Mouse (Mus musculus) activated CD4-positive, CD25-positive, alpha-beta regulatory T cell, adult 4 months (primary cell): ENCODE results near the gene Ptprm. TPM values are rescaled to one million over a fixed set of nuclear protein-coding genes. Genes with fewer than 3 reads are reported as not detected.

ENCODE experiments used
- ATAC-seq: one replicate; pipeline ENCODE4 v1.8.0; 2017
- polyA plus RNA-seq, 2 experiments: library from polyadenylated mRNA; unstranded; fragments of 100-300 nt; shearing (Covaris generic); gene quantifications; one replicate each; pipeline ENCODE4 v1.2.1; 2017

Gene Ptprm
- polyA plus RNA-seq, 2 experiments from 2014 or later: not detected

DNA sequence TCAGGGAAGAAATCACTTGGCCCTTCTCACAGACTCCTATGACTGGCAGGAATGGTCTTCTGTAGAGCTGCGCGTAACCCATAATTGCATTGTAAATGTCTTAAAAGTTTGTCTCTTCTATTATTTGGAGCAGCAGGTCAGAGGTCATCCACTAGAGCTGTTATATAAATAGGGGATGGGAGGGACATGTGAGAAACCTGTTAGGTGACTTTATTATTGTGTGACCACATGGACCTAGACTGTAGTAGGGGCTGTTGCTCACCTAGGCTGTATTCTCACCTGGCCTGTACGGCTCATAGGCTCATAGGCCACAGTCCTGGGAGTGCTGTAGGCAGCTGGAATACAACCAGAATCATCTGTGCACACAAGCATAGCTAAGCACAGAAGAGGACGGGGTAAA lies 645.5 kb downstream of the Ptprm start:
- ATAC-seq: no peak

DNA sequence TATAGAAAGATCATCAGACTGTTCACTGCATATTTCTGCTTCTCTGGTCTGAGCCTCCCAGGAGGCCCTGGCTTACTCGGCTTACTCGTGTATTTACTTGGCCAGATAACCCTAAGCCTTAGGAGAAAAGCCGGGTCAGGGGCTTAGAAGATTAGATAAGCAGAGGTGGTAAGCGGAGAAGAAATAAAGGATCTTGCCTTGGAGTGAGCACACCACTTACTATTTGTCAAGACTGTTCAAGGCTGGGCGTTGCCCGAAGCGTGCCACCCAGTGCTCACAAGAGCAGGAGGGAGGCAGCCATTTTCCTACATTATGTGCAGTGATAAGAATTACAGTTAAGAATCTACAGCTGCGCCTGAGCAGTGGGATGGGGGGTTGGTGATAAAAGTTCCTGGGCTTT lies 646.6 kb downstream of the Ptprm start:
- ATAC-seq: no peak

DNA sequence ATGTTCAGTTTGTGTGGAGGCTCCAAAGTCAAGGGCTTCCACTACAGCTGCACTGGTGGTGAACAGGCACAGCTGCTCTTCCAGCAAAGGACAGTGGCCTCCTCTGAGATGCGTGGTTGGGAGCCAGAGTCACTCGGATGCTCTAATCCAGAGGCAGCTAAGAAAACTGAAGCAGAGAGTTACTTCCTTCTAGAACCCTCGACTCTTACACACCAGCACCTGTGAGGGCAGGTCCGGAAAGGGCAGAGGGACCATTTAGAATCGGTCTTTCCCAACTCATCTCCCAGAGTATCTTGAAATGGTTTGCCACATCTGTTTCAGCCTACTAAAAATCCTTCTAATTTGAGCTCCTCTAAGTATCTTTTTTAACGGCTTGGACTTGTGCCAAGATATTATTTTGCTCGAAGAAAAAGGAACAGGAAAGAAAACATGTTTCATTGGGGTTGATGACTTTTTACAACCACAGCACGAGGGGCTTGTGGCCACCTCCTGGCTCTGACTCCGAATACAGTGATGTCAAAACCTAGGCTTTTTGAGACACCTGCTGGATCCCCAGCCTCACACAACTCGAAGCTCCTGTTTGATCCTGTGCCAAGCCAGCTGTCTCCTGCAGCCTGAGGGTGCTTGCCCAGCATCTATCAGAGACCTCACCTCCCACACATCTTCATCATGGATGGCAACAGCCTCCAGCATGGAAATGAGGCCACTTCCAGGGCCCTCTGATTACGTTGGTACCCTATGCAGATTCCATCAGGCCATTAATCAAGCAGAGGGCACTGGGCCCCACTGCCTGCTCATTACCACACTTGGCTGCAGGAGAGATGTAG lies 652.7 kb downstream of the Ptprm start:
- ATAC-seq: no peak

DNA sequence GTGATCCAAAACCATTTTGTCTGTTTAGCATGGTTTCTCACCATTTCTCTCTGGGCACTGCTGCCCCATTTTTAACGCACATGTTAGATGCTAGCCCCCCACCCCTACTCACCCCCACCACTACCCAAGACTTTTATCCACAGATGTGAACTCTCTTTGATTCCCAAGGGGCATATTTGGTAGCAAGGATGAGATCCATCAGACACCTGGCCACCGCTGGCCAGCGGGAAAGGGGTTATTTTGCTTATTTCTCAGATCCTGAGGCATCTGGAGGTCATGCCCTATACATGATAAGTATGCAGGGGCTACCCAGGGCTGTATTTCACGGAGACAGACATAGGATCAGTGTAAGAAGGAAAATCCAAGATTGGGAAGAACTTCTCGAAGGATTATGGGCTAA lies 654.4 kb downstream of the Ptprm start:
- no peak for ATAC-seq

DNA sequence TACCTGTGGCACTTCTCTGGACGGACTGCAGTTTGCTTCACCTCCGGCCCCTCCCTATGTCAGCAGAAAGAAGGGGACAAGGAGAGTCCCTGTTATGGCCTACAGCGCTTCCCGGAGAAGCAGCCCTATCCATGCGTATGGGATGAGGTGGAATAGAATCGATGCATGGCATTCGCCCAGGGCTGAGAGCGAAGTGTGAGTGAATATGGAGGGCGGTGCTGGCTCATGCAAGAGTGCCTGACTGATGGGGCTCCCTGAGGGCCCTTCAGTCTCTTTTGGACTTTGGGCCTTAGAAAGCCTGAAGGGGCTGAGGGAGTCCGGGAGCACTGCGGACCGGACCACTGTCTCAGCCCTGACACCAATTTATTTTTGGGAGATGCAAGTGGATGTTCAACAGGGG lies 656.6 kb downstream of the Ptprm start:
- ATAC-seq: no peak

DNA sequence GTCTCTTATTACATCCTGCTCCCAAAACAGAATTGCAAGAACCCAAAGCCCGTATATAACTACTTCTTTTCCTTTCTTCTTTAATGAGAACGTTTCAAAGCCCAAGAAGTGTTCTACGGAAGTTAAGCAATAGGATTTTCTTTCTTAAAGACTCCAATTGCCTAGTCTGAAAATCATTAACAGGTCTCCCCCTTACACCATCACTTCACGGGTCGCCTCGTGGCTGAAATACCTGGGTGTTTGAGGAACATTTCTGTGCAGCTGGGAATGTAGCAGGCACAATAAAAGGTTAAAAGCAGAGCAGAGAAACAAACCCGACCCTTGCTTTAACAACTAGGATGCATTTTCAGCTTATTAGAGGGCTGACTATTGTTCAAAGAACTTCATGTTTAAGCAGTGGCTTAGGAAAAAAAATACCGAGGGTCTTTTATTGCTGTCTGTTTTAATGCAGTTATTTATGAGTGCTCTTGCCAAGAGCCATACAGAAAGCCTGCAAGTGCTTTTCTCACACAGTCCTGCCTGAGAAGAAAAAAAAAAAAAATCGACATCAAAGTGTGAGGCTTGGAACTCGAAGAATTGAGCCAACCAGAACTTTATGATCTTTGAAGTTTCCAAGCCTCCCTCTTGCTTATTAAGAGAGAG lies 657.6 kb downstream of the Ptprm start:
- ATAC-seq: no peak

DNA sequence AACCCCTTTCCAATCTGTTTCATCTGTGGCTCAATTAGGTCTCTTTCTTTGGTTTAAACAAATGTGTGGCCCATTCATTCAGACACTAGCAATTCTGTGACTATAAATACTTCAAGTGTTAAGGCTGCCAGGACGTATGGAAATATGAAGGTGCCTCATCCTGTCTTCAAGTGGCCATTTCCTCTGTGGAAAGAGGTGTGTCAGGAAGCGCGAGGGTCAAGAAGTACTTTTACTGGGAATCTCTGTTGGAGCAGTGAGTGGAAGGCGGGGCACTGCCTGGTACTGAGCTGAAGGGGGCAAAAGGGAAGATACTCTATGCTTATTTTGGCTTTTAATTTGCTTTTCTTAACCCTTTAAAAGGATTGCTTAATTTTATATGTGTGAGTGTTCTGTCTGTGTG lies 659.9 kb downstream of the Ptprm start:
- ATAC-seq: no peak

DNA sequence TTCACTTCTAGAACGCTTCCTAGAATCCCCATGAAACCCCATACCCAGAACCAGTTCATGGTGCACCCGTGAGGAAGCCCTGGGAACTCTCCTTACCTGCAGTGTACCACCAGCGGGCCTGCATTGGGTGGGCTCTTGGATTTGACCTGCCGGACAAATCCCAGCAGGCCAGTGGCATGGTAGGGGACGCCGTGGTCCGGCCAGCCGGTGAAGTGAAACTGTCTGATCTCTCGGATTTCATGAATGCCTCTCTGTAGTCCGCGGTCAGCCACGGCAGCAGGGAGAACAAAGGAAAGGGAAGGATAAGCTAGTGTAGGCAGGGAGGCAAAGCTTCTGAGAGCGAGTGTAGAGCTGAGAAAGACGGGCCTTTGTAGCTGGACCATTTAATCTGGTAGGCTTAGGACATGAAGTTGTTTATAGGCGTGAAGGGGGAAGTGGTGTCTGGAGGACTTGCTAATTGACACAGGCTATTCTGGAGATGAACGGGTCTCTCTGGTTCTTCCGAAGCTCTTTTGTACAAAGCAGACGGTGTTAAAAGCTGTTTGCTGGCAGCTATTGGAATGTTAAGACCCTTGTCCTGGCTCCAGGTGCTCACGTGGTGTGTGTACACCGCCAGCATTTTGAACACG lies 660.5 kb downstream of the Ptprm start:
- ATAC-seq: no peak

DNA sequence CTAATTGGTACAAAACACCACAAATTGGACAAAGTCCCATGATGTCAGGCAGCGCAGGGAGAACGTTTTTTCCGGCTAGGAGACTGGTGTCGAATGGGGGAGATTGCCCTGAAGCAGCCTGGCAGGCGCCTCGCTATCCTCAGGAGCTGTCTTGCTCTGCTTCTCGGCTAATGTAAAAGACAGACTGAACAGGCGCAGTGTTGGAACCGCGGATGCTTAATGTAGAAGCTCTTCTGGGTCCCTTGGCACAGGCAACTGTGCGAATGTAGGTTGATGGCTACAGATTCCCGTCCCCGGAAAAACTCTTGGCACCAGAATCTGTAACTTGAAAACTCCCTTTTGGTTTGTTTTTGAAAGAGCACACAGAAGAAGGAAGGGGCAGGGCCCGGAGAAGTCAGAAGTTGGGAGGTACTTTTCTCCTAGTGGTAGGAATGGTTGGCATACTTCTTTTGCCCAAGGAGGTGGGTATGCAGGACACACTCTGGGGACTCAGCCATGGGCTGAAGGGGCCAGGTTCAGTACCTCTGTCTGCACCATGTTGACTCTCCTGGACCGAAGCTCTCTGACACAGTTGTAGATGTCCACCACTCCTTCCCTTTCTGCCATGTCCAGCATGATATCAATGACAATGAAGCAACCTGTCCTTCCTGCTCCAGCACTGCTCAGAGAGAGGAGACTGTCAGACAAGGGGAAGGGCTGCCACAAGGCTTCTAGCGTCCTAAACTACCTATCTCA lies 661.1 kb downstream of the Ptprm start:
- no peak for ATAC-seq

DNA sequence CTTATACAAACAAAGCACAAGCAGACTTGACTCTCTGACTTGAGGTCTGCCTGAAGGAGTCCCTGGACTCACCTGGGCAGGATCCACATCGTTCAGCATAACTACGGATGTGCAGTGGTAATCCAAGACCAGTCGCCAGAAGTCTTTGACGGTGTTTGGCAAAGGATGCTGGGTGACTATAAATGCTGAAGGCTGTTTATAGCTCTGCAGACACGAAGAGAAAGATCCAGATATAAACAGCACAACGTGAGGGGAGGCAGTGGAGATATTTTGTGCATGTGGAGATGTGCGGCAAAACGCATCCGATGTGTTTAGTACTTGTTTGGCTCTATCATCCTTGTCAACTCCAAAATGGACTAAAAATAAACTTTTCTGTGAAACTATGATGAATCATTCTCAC lies 666.1 kb downstream of the Ptprm start:
- ATAC-seq: no peak

DNA sequence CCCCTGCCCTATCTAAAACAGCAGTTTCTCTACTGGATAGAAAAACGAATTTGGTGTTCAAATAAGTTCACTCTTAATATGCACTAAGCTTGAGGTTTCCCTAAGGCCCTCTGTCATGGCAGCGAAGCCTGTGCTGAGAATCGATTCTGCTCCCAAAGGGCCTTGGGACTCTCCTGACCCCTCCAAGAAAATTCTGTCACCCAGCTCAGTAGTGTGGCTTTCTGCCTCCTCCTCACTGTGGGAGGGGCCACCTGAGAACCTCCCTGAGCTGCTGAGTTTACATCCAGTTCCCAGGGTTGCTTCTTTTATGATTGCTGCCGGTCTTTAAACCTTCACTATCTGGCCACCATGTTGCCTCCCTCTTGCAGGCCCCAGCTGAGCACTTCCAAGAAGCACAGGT lies 666.7 kb downstream of the Ptprm start:
- ATAC-seq: no peak

DNA sequence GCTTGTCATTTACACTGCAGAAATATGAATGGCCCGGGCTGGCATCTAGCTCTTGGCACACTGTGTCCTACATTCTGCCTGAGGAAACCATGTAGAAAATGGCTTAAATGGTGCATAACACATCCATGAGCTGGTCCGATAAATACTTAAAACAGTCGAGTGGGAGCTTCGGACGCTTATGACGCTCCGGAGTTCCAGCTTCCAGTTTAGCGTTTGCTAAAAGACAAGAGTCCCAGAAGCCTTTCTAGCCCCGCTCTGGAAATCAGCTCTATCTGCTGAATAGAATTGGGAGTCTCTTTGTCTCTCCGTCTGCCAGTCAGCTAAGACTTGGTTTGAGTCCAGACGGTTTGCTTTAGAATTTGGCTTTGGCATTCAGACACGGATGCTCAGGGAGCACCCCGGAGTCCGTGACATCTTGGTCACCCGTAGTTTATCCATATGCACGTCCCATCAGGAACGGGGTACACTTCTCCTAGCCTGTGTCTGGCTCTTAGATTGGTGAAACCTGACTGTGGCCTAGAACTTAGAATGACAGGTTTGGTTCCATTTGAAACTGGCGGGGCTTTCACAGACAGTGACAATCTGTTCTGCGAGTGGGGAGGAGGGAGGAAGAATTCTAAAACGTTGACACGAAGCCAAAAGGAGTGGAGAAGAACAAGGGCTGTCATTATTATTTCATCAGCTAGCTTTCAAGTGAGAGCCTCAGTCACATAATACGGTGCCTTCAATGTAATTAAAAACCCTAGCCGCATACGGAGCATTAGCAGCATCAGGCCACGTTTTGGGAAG lies 667.4 kb downstream of the Ptprm start:
- ATAC-seq: no peak

DNA sequence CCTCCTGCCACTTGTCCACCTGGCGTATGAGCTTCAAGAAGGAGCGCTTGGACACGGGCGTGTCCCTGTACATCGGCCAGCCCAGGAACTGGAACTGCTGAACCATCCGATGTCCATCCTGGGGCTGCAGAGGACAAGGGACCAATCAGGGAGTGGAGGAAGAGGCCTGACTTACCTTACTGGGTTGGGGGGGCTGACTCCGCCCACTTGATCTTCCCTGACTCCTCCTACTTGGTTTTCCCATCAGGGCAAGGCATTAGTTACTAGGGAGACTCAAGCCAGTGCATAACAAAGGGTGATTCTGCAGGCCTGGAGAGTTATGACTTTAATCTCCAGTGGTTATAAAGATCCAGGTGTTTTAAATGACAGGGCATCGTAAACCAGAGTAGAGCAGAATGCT lies 670.8 kb downstream of the Ptprm start:
- ATAC-seq: no peak

DNA sequence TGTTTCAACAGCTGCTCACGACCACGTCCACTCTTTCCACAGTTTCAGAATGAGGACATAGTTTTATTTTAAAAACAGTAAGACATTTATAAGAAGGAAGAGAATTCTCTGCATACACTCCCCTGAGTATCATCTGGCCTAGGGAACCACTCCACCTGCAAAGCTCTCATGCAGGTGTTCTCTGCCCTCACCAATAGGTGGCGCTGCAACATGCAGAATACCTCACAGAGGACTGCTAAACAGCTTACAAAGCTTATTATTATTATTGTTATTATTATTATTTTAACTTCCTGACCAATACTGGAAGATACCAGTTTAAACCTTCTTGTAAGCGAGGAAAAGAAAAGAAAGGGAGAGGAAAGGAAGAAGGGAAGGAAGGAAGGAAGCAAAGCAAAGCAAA lies 673.6 kb downstream of the Ptprm start:
- no peak for ATAC-seq

DNA sequence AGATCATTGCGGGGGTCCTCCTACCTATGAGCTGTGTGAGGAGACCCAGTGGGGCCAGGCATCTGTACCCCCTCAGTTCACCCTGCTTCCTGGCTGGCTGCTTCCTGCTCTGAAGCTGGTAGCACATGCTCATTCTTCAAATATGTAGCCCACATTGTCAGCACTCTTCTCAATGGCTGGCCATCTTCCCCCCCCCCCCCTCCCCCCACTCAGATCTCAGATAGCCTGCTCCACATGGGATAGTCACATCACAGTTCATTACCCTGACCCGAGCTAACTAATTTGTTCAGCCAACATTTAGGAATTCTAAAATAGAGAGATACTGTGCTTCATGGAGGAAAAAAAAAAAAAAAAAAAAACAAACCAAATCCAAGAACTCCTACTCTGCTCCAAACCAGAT lies 679.6 kb downstream of the Ptprm start:
- ATAC-seq: no peak

DNA sequence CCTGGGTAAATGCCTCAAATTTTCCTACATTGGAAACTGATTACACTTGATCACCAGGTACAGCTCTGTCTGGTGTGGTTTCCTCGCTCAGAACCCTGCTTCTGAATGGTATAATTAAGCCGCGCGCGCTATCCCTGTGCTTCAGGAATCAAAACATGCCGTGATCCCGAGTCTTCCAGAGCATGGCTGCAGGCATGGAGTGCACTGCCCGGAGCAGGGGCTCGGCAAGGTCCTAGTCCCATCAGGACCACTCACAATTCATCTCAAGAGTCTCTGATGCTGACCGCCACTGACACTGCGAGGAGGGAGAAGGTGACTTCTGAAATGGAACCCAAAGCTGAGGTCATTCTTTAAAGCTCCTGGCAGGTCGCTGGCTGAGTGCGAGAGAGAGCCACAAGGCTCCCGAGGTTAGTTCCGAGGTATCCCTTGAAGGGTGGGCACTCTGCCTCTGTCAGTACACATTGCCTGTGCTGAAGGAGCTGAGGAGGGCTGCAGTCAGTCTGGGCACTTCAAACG lies 682.5 kb downstream of the Ptprm start:
- no peak for ATAC-seq

DNA sequence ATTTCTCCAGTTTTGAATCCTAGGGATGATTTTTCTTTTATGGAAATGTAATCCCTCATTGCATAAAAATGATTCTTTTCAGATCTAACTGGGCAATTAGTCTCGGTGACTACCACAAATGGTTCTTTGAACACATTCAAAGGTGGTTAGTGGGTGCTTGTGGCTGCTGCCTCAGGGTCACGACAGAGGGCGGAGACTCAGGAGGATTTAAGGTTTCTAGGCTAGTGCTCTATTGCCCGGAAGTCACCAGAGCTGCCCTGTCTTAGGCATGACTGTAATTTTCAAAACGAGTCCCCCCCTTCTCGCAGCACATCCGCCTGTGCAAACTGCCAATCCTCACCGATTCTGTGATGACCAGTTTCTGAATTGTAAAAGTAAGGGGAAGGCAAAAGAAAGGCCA lies 683.0 kb downstream of the Ptprm start:
- ATAC-seq: no peak

DNA sequence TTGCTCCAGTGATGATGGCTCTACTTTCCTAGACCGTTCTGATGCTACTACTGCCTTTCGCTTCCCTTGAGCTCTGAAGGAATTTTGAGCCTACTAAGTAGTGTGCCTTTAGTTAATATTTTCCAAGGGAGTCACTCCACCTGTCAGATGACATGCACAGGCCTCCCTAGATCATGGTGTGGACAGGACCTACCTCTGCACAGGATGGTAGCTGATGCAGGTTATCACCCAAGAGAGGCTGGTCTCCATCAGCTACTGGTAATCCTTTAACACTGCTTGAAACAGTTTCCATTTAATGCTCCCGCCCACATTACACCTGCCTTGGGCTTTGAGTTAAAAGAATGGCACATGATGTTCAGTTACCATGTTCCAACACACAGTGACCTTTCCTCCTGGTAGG lies 688.5 kb downstream of the Ptprm start:
- ATAC-seq: no peak

DNA sequence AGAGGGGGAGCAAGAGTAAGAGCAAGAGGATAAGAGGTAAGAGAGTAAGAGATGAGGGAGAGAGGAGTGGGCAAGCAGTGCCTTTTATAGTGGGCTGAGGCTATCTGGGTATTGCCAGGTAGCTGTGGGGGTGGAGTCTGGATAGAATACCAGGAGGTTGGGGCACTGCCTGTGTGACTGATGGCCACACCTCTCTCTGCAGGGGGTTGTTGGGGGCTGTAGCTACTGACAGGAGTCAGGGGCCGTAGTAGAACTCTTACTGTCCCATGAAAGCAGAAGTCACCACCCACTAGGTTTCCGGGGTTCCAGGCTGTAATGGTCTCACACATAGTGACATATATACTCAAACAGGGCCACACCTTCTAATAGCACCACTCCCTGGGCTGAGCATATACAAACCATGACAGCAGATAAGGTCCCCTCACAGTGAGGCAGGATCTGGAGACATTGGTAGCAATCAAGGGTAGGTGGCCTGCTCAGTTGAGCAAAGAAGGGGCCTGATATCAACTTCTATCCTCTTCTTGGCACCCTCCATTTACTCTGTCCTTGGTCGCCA lies 689.0 kb downstream of the Ptprm start:
- no peak for ATAC-seq

DNA sequence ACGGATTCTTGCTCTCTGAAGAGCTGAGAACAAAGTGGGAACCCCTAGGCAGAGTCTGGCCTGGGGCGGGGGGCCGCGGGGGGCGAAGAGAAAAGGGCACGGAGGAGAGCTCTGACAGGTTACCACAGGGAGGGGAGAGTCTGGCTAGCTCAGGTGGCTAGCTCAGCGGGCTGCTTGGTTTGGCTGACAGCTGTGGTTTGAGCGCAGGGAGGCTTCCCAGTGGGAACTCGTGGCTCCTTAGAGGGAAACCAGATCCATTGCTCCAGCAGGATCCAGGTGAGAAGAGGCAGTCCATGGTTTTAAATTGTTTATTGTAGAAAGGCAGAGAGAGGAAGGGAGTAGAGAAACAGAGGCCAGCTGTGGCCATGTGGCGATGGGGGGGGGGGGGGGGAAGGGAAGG lies 689.5 kb downstream of the Ptprm start:
- ATAC-seq: no peak

DNA sequence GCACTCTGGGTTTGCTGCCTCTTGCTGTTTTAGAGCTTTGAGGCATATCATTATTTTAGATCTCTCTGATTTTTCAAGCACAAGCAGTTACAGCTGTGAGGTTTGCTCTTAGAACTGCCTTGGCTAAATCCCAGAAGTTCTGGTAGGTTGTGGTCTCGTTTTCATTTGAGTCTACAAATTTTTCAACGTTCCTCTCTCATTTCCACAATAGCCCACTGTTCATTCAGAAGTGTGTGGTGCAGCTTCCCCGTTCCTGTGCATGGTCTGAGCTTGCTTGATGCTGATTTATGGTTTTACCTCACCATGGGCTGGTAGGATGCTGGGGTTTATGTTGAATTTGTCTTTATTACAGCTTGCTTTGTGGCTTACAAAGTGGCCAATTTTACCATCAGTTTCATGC lies 695.0 kb downstream of the Ptprm start:
- no peak for ATAC-seq
